Mouse (Mus musculus): Measurements from ENCODE around the gene Alox12e.

DNA sequence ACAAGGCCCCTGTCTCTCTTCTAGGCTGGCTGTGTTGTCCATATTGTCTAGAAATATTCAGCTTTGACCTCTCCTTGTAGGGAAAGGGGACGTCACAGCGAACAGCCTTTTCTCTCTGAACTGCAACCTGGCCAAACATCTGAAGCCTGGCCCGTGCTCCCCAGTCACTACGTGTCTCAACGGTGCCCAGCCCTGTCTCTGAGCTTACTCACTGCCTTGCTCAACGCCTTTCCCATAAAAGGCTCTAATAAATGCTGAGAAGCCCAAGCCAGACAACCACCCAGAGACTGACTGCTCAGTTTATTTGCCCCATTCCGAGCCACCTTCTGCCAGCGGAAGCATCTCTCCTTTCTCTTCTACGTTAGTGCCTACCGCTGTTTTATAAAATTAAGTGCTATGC lies 34.3 kb downstream of the Alox12e start:
- TF ChIP-seq CTCF (IDR thresholded peaks at IDR 0.05; ENCODE audit: low read depth, low read length) (no peak), GATA1 (IDR thresholded peaks at IDR 0.05; ENCODE audit: borderline replicate concordance, low read length) (no peak)

Measured in G1E (cell line).